Mouse (Mus musculus): ENCODE measurements at regions not wholly inside any gene's neighbourhood (a gene's known extent, or its start where the extent isn't known, plus 50 kb on each side); places are given as distances from the start of the nearest gene placed in this dataset.
A peak's percentile ranks its signal among the peaks of the same experiment; 100 is the strongest.

GRCm38 (mm10) chr12:31130434-31130833 lies 56.8 kb downstream of the Fam110c start:
- DNase-seq (ENCODE audit: low spot score in 2 of 2), result no peak

GRCm38 (mm10) chr12:31134465-31134992 lies 60.9 kb downstream of the Fam110c start:
- no peak for DNase-seq (ENCODE audit: low spot score in 2 of 2)

GRCm38 (mm10) chr12:31136364-31136763 lies 62.7 kb downstream of the Fam110c start:
- no peak for DNase-seq (ENCODE audit: low spot score in 2 of 2)

- no peak for DNase-seq (ENCODE audit: low spot score in 2 of 2)
Measured at GRCm38 (mm10) chr12:31136911-31137310, 63.2 kb downstream of the Fam110c start.

- DNase-seq (ENCODE audit: low spot score in 2 of 2), result no peak
Measured at GRCm38 (mm10) chr12:31137431-31137830, 63.8 kb downstream of the Fam110c start.

- no peak for DNase-seq (ENCODE audit: low spot score in 2 of 2)
Measured at GRCm38 (mm10) chr12:31139853-31140252, 66.2 kb downstream of the Fam110c start.

- DNase-seq (ENCODE audit: low spot score in 2 of 2), result no peak
Measured at GRCm38 (mm10) chr12:31143266-31143665, 69.6 kb downstream of the Fam110c start.

- peak; percentile 12 to 22 for DNase-seq (ENCODE audit: low spot score in 2 of 2)
Measured at GRCm38 (mm10) chr12:31145032-31145781, 71.5 kb downstream of the Fam110c start.

- no peak for DNase-seq (ENCODE audit: low spot score in 2 of 2)
Measured at GRCm38 (mm10) chr12:31148417-31149356, 75.0 kb downstream of the Fam110c start.

- no peak for DNase-seq (ENCODE audit: low spot score in 2 of 2)
Measured at GRCm38 (mm10) chr12:31153720-31154119, 80.1 kb downstream of the Fam110c start.

GRCm38 (mm10) chr12:31154608-31155011 lies 80.9 kb downstream of the Fam110c start:
- DNase-seq (ENCODE audit: low spot score in 2 of 2), result no peak

GRCm38 (mm10) chr12:31156154-31156720 lies 82.6 kb downstream of the Fam110c start:
- no peak for DNase-seq (ENCODE audit: low spot score in 2 of 2)

- DNase-seq (ENCODE audit: low spot score in 2 of 2), result no peak
Measured at GRCm38 (mm10) chr12:31157453-31157852, 83.1 kb upstream of the Gm6993 start.

- no peak for DNase-seq (ENCODE audit: low spot score in 2 of 2)
Measured at GRCm38 (mm10) chr12:31157890-31158289, 82.7 kb upstream of the Gm6993 start.

GRCm38 (mm10) chr12:31158885-31159284 lies 81.7 kb upstream of the Gm6993 start:
- DNase-seq (ENCODE audit: low spot score in 2 of 2), result no peak

- no peak for DNase-seq (ENCODE audit: low spot score in 2 of 2)
Measured at GRCm38 (mm10) chr12:31159378-31159777, 81.2 kb upstream of the Gm6993 start.

GRCm38 (mm10) chr12:31168221-31168890 lies 72.2 kb upstream of the Gm6993 start:
- peak in 1 of 2 experiments; percentile 21 for DNase-seq (ENCODE audit: low spot score in 2 of 2)

- DNase-seq (ENCODE audit: low spot score in 2 of 2), result no peak
Measured at GRCm38 (mm10) chr12:31170111-31170510, 70.5 kb upstream of the Gm6993 start.

- peak in 1 of 2 experiments; percentile 45 for DNase-seq (ENCODE audit: low spot score in 2 of 2)
Measured at GRCm38 (mm10) chr12:31170546-31171160, 69.9 kb upstream of the Gm6993 start.

GRCm38 (mm10) chr12:31171992-31172391 lies 68.6 kb upstream of the Gm6993 start:
- DNase-seq (ENCODE audit: low spot score in 2 of 2), result no peak

All from urinary bladder, adult 18-20 months (tissue).